Mouse (Mus musculus) embryonic fibroblast, embryonic 13.5 days (primary cell): ENCODE measurements around the gene Magi3.

Source experiments
- CTCF ChIP-seq: IDR thresholded peaks from 2 replicates; pipeline ENCODE4 v1.5.1; 2011; ENCODE audit warnings: mild to moderate bottlenecking, control low read depth, low read length, moderate library complexity, borderline replicate concordance; ENCODE audit not compliant: insufficient read depth
- POLR2A ChIP-seq: IDR thresholded peaks from 2 replicates; pipeline ENCODE4 v1.6.1; 2011; ENCODE audit warnings: low read depth, mild to moderate bottlenecking, control low read depth, low read length, moderate library complexity

GRCm38 (mm10) chr3:104094646-104095045 is 125.5 kb downstream of the Magi3 start:
- no peak for TF ChIP-seq CTCF
- no peak for TF ChIP-seq POLR2A
